Mouse (Mus musculus) small intestine, adult 2 months (tissue): ENCODE measurements around the gene Mepe.

Source experiments
- CTCF ChIP-seq: fragments of 200-500 bp; IDR thresholded peaks from 2 replicates; pipeline ENCODE4 v1.5.1; 2012; ENCODE audit warnings: low read depth, mild to moderate bottlenecking, control low read depth, inconsistent platforms, low read length, moderate library complexity, mixed read lengths; ENCODE audit not compliant: insufficient replicate concordance, insufficient read length; ENCODE audit errors: extremely low read depth
- POLR2A ChIP-seq: fragments of 200-500 bp; IDR thresholded peaks from 2 replicates; pipeline ENCODE4 v1.6.1; 2012; ENCODE audit warnings: low read depth, mild to moderate bottlenecking, control low read depth, inconsistent platforms, low read length, moderate library complexity

DNA sequence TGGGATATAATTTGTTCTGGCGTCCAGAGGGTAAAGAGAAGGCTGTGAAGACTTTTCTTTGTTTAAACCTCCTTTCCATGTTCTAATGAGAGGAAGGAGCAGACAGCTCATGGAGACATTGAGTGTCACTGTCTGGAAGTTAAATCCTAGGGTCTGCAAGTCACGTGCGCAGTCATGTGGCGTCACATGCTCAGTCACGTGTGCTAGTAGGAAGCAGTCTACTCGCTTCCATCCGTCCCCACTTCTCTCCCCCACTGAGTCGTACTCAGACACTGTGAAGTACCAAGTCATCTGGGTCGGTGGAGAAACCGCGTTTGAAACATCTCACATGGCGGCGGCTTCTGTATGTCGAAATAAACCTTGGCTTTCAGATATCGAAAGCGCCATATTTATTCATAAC, 60.4 kb downstream of the Mepe start:
- no peak for TF ChIP-seq CTCF
- TF ChIP-seq POLR2A = no peak
